Mouse (Mus musculus): ENCODE measurements around the gene Bmper. TPM values are rescaled to one million over a fixed set of nuclear protein-coding genes. Genes with fewer than 3 reads are reported as not detected.

Bmper gene
- polyA plus RNA-seq, 2 experiments: 0.16 to 0.18 TPM

GRCm38 (mm10) chr9:23368124-23368523, 145.2 kb downstream of the Bmper start:
- ATAC-seq (ENCODE audit: insufficient read depth): no peak
- no peak overlapping the region for H3K4me2 ChIP-seq (ENCODE audit: low read depth)

GRCm38 (mm10) chr9:23374789-23375460, 152.0 kb downstream of the Bmper start:
- Histone ChIP-seq H3K27ac (no peak overlapping the region), H3K4me1 (replicated peaks; ENCODE audit: control insufficient read depth in 2 of 2, insufficient read depth in 2 of 2, low read length in 1 of 2) (no peaks in the 10 kb centered on the region), H3K36me3 (replicated peaks; ENCODE audit: control insufficient read depth, insufficient read depth, low read depth) (no peaks in the 10 kb centered on the region), H3K9ac (replicated peaks) (no peak overlapping the region), H3K9me3 (ENCODE audit: control insufficient read depth, low read length) (no peaks in the 10 kb centered on the region), H3K4me3 (ENCODE audit: insufficient read depth in 1 of 2, low read depth in 2 of 2, low read length in 2 of 2) (no peak overlapping the region), H3K4me2 (ENCODE audit: low read depth) (no peak overlapping the region), H3K27me3 (ENCODE audit: control insufficient read depth, insufficient read depth, low read length) (no peaks in the 10 kb centered on the region)
- DNase-seq (ENCODE audit: low read depth in 3 of 3, low spot score in 3 of 3) (no peak), ATAC-seq (ENCODE audit: insufficient read depth) (no peak)
- 46% methylated on average over 4 of the region's 4 CpGs for WGBS (ENCODE audit: insufficient replicate concordance)
- TF ChIP-seq EP300 (IDR thresholded peaks at IDR 0.05; ENCODE audit: low read depth) (no peak), CTCF (IDR thresholded peaks at IDR 0.05; ENCODE audit: low read depth) (no peak)

More at GRCm38 (mm10) chr9:23368124-23368523, 145.2 kb downstream of the Bmper start:
- TF ChIP-seq EP300 (IDR thresholded peaks at IDR 0.05; ENCODE audit: low read depth) (no peak), CTCF (IDR thresholded peaks at IDR 0.05; ENCODE audit: low read depth) (no peak)
- Histone ChIP-seq H3K36me3 (replicated peaks; ENCODE audit: control insufficient read depth, insufficient read depth, low read depth) (no peaks in the 10 kb centered on the region), H3K4me1 (replicated peaks; ENCODE audit: control insufficient read depth in 2 of 2, insufficient read depth in 2 of 2, low read length in 1 of 2) (no peaks in the 10 kb centered on the region), H3K27me3 (ENCODE audit: control insufficient read depth, insufficient read depth, low read length) (no peaks in the 10 kb centered on the region), H3K9me3 (ENCODE audit: control insufficient read depth, low read length) (no peaks in the 10 kb centered on the region), H3K9ac (replicated peaks) (no peak overlapping the region), H3K27ac (no peak overlapping the region), H3K4me3 (ENCODE audit: insufficient read depth in 1 of 2, low read depth in 2 of 2, low read length in 2 of 2) (no peak overlapping the region)
- no peak for DNase-seq (ENCODE audit: low read depth in 3 of 3, low spot score in 3 of 3)

GRCm38 (mm10) chr9:23377831-23378730, 155.2 kb downstream of the Bmper start:
- no peak for DNase-seq (ENCODE audit: low read depth in 3 of 3, low spot score in 3 of 3)
- TF ChIP-seq EP300 (IDR thresholded peaks at IDR 0.05; ENCODE audit: low read depth) (no peak), CTCF (IDR thresholded peaks at IDR 0.05; ENCODE audit: low read depth) (no peak)
- 56% methylated on average over 5 of the region's 5 CpGs for WGBS (ENCODE audit: insufficient replicate concordance)
- Histone ChIP-seq H3K4me2 (ENCODE audit: low read depth) (no peak overlapping the region), H3K4me1 (replicated peaks; ENCODE audit: control insufficient read depth in 2 of 2, insufficient read depth in 2 of 2, low read length in 1 of 2) (no peaks in the 10 kb centered on the region; a peak in 1 of 4 replicates), H3K9me3 (ENCODE audit: control insufficient read depth, low read length) (no peaks in the 10 kb centered on the region), H3K27ac (no peak overlapping the region), H3K9ac (replicated peaks) (no peak overlapping the region), H3K27me3 (ENCODE audit: control insufficient read depth, insufficient read depth, low read length) (no peaks in the 10 kb centered on the region), H3K4me3 (ENCODE audit: insufficient read depth in 1 of 2, low read depth in 2 of 2, low read length in 2 of 2) (no peak overlapping the region), H3K36me3 (replicated peaks; ENCODE audit: control insufficient read depth, insufficient read depth, low read depth) (no peaks in the 10 kb centered on the region)
- ATAC-seq (ENCODE audit: insufficient read depth): no peak

GRCm38 (mm10) chr9:23378731-23379170, 155.9 kb downstream of the Bmper start:
- H3K4me2 ChIP-seq (ENCODE audit: low read depth): no peak overlapping the region
- DNase-seq (ENCODE audit: low read depth in 3 of 3, low spot score in 3 of 3): no peak
- H3K36me3 ChIP-seq (replicated peaks; ENCODE audit: control insufficient read depth, insufficient read depth, low read depth): no peaks in the 10 kb centered on the region
- no peak for TF ChIP-seq EP300 (IDR thresholded peaks at IDR 0.05; ENCODE audit: low read depth)
- TF ChIP-seq CTCF (IDR thresholded peaks at IDR 0.05; ENCODE audit: low read depth): no peak
- WGBS (ENCODE audit: insufficient replicate concordance): 36% methylated on average over 6 of the region's 6 CpGs
- no peak overlapping the region for H3K9ac ChIP-seq (replicated peaks)
- ATAC-seq (ENCODE audit: insufficient read depth): no peak
- no peaks in the 10 kb centered on the region for H3K27me3 ChIP-seq (ENCODE audit: control insufficient read depth, insufficient read depth, low read length)
- H3K4me3 ChIP-seq (ENCODE audit: insufficient read depth in 1 of 2, low read depth in 2 of 2, low read length in 2 of 2): no peak overlapping the region
- no peaks in the 10 kb centered on the region for H3K9me3 ChIP-seq (ENCODE audit: control insufficient read depth, low read length)
- no peak overlapping the region for H3K27ac ChIP-seq
- no peaks in the 10 kb centered on the region; a peak in 1 of 4 replicates for H3K4me1 ChIP-seq (replicated peaks; ENCODE audit: control insufficient read depth in 2 of 2, insufficient read depth in 2 of 2, low read length in 1 of 2)
